Mouse (Mus musculus): ENCODE results near the gene Tbc1d7. TPM values are rescaled to one million over a fixed set of nuclear protein-coding genes. Genes with fewer than 3 reads are reported as not detected.

Tbc1d7 gene
- polyA plus RNA-seq, 1 experiment = 0.29 TPM

DNA sequence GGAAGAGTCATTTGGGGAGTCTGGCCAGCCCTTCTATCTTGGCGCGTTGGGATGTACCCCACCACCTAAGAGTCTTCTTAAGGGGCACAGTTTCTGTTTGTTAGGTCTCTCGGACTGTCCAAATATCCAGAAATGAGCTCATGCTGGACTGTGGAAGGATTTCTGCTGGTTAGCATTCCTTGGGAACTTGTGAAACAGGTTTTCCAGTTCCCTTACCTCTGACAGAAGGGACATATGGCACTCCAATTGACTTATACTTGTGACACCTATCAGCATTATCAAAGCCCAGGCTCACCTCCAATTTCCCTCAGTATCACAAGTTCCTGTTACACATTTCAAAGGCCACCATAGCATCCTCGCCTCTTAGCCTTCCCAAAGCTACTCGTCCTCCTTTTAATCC is 39.7 kb upstream of the Tbc1d7 start:
- TF ChIP-seq TAL1 (IDR thresholded peaks at IDR 0.05; ENCODE audit: low read length) (no peak), GATA1 (IDR thresholded peaks at IDR 0.05; ENCODE audit: low read length) (no peak)
- peaks cover 8% of the 10 kb centered on the region for H3K4me1 ChIP-seq (ENCODE audit: control insufficient read depth)

DNA sequence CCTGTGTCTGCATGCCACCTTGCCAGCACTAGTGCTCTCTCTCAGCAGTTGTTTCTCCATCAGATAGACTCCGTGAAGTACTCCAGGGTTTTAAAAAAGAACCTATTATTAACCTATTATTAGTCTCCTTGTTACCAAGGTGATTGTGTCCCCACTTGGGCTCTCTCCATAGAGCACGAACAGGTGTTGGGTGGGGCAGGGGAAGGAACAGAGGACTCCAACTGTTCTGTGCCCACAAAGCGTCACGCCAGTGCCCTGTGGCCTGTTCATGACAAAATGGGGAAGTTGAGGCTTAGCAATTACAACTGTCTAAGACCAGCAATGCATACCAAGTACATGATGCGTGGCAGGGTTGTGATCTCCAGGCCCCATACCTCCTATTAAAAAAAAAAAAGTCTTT is 38.3 kb upstream of the Tbc1d7 start:
- Histone ChIP-seq H3K27me3 (ENCODE audit: control insufficient read depth) (peaks cover 18% of the 10 kb centered on the region), H3K9me3 (ENCODE audit: control insufficient read depth, low read length) (no peaks in the 10 kb centered on the region), H3K4me1 (ENCODE audit: control insufficient read depth) (peaks cover 8% of the 10 kb centered on the region), H3K4me3 (replicated peaks) (no peak overlapping the region), H3K36me3 (ENCODE audit: control insufficient read depth) (no peaks in the 10 kb centered on the region)
- TF ChIP-seq TAL1 (IDR thresholded peaks at IDR 0.05; ENCODE audit: low read length) (no peak), GATA1 (IDR thresholded peaks at IDR 0.05; ENCODE audit: low read length) (no peak)

More for the DNA sequence above, 39.7 kb upstream of the Tbc1d7 start:
- no peaks in the 10 kb centered on the region for H3K9me3 ChIP-seq (ENCODE audit: control insufficient read depth, low read length)
- no peaks in the 10 kb centered on the region for H3K36me3 ChIP-seq (ENCODE audit: control insufficient read depth)
- peaks cover 28% of the 10 kb centered on the region for H3K27me3 ChIP-seq (ENCODE audit: control insufficient read depth)
- H3K4me3 ChIP-seq (replicated peaks) = no peak overlapping the region

DNA sequence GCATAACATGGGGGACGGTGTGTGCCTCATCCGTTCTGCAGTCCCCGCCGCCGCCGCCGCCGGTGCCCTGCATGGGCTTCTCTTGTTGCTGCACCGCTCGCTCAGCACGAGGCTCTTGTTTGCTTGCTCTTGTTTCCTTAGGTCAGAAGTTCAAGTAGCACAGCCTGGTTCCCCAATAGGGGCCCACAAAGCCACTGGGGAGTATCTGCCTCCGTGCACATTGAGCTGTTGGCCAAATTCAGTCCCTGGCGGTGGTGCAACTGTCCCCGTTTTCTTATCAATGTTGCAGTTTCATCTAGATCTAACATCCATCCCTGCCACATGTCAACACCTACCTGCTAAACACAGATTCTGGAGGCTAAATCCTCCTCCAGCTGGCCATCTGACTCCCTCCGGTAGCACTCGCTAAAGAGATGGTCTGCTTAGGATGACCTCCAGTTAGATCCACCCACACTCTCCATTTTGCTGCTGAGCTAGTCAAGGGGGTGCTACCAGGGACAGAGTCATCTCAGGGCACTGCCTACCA is 37.7 kb upstream of the Tbc1d7 start:
- H3K4me3 ChIP-seq (replicated peaks) = no peak overlapping the region
- TF ChIP-seq GATA1 (IDR thresholded peaks at IDR 0.05; ENCODE audit: low read length) (no peak), TAL1 (IDR thresholded peaks at IDR 0.05; ENCODE audit: low read length) (no peak)
- H3K36me3 ChIP-seq (ENCODE audit: control insufficient read depth) = no peaks in the 10 kb centered on the region
- no peaks in the 10 kb centered on the region for H3K9me3 ChIP-seq (ENCODE audit: control insufficient read depth, low read length)
- H3K27me3 ChIP-seq (ENCODE audit: control insufficient read depth) = peaks cover 13% of the 10 kb centered on the region
- peaks cover 8% of the 10 kb centered on the region for H3K4me1 ChIP-seq (ENCODE audit: control insufficient read depth)

DNA sequence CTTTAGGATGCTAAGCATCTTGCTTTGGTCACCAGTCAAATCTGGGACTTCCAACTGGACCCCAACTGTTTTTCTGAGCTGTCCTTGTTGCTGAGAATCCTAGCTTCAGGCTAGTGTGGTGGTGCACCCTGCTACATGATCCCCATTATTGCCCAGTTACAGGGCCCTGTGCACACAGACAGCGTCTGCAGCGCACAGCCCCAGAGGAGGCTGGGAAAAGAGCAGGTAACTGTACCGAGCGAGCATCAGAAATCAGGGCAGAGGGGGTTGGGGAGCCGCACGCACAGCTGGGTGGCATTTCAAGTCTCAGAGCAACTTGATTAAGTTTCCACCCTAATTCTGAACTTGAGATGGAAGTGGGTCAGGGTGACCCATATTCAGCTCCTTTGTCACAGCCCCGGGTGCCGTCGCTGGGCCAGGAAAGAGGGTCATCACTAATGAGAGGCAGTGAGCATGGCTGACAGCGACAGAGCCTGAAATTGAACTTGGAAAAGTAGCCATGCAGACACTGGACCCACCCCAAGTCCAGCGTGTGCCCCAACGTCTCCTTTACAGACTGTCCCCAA is 34.9 kb upstream of the Tbc1d7 start:
- Histone ChIP-seq H3K9me3 (ENCODE audit: control insufficient read depth, low read length) (no peaks in the 10 kb centered on the region), H3K36me3 (ENCODE audit: control insufficient read depth) (no peaks in the 10 kb centered on the region)
- TF ChIP-seq TAL1 (IDR thresholded peaks at IDR 0.05; ENCODE audit: low read length) (no peak), GATA1 (IDR thresholded peaks at IDR 0.05; ENCODE audit: low read length) (no peak)

GRCm38 (mm10) chr13:43203641-43204040 is 32.3 kb upstream of the Tbc1d7 start:
- no peaks in the 10 kb centered on the region for H3K9me3 ChIP-seq (ENCODE audit: control insufficient read depth, low read length)
- no peaks in the 10 kb centered on the region for H3K36me3 ChIP-seq (ENCODE audit: control insufficient read depth)
- H3K27me3 ChIP-seq (ENCODE audit: control insufficient read depth) = peaks cover 4% of the 10 kb centered on the region; the same call in 1 of the 2 replicates
- H3K4me3 ChIP-seq (replicated peaks) = no peak overlapping the region
- no peak for TF ChIP-seq GATA1 (IDR thresholded peaks at IDR 0.05; ENCODE audit: low read length)
- no peak for TF ChIP-seq TAL1 (IDR thresholded peaks at IDR 0.05; ENCODE audit: low read length)
- H3K4me1 ChIP-seq (ENCODE audit: control insufficient read depth) = peaks cover 3% of the 10 kb centered on the region; the same call in 1 of the 2 replicates

More for the DNA sequence above, 34.9 kb upstream of the Tbc1d7 start:
- peaks cover 13% of the 10 kb centered on the region for H3K27me3 ChIP-seq (ENCODE audit: control insufficient read depth)
- peaks cover 8% of the 10 kb centered on the region for H3K4me1 ChIP-seq (ENCODE audit: control insufficient read depth)
- no peak overlapping the region for H3K4me3 ChIP-seq (replicated peaks)

GRCm38 (mm10) chr13:43203234-43203633 is 31.9 kb upstream of the Tbc1d7 start:
- Histone ChIP-seq H3K36me3 (ENCODE audit: control insufficient read depth) (no peaks in the 10 kb centered on the region), H3K4me3 (replicated peaks) (no peak overlapping the region), H3K27me3 (ENCODE audit: control insufficient read depth) (peaks cover 4% of the 10 kb centered on the region; the same call in 1 of the 2 replicates), H3K4me1 (ENCODE audit: control insufficient read depth) (peaks cover 2% of the 10 kb centered on the region; the same call in 1 of the 2 replicates), H3K9me3 (ENCODE audit: control insufficient read depth, low read length) (no peaks in the 10 kb centered on the region)
- TF ChIP-seq GATA1 (IDR thresholded peaks at IDR 0.05; ENCODE audit: low read length) (no peak), TAL1 (IDR thresholded peaks at IDR 0.05; ENCODE audit: low read length) (no peak)

DNA sequence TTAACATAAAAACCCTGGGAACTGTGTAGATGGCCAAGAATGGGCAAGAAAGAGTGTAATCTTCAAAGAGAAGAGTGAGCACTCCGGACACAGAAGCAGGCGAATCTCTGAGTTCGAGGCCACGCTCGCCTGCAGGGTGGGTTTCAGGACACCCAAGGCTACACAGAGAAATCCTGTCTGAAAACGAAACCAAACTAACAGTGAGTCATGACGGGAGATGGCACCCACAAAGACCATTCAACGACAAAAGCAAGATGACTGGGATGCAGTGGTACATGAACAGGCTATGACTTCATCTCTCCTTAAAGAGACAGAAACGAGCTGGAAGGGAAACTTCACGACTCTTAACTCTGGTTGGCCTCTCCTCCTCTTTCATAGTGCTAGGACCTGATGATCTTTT is 31.1 kb upstream of the Tbc1d7 start:
- Histone ChIP-seq H3K36me3 (ENCODE audit: control insufficient read depth) (no peaks in the 10 kb centered on the region), H3K4me1 (ENCODE audit: control insufficient read depth) (peaks cover 2% of the 10 kb centered on the region; the same call in 1 of the 2 replicates), H3K27me3 (ENCODE audit: control insufficient read depth) (peaks cover 4% of the 10 kb centered on the region; the same call in 1 of the 2 replicates), H3K9me3 (ENCODE audit: control insufficient read depth, low read length) (no peaks in the 10 kb centered on the region), H3K4me3 (replicated peaks) (no peak overlapping the region)
- TF ChIP-seq GATA1 (IDR thresholded peaks at IDR 0.05; ENCODE audit: low read length) = no peak
- TF ChIP-seq TAL1 (IDR thresholded peaks at IDR 0.05; ENCODE audit: low read length) = no peak

DNA sequence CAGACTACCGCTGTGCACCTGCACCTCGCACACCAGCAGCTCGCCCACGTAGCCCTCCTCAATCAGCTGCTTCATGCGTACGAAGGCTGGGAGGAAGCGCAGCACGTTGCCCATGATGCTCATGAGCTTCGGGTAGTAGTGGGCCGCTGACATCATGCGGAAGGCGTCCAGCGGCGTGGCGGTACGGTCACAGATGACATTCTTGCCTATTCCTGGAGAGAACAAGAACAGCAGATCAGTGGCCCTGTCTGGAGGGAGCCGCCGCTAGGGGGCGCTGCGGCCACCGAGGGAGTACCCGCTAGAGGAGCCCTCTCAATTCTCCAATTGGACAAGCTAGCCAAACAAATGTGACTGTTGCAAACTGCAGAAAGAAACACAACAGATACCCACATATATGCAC is 29.7 kb upstream of the Tbc1d7 start:
- H3K27me3 ChIP-seq (ENCODE audit: control insufficient read depth) = peaks cover 17% of the 10 kb centered on the region
- H3K9me3 ChIP-seq (ENCODE audit: control insufficient read depth, low read length) = no peaks in the 10 kb centered on the region
- no peaks in the 10 kb centered on the region for H3K36me3 ChIP-seq (ENCODE audit: control insufficient read depth)
- no peak overlapping the region for H3K4me3 ChIP-seq (replicated peaks)
- peaks cover 2% of the 10 kb centered on the region; the same call in 1 of the 2 replicates for H3K4me1 ChIP-seq (ENCODE audit: control insufficient read depth)
- TF ChIP-seq TAL1 (IDR thresholded peaks at IDR 0.05; ENCODE audit: low read length) (no peak), GATA1 (IDR thresholded peaks at IDR 0.05; ENCODE audit: low read length) (no peak)

GRCm38 (mm10) chr13:43200473-43200872 is 29.2 kb upstream of the Tbc1d7 start:
- Histone ChIP-seq H3K36me3 (ENCODE audit: control insufficient read depth) (no peaks in the 10 kb centered on the region), H3K4me3 (replicated peaks) (no peak overlapping the region), H3K4me1 (ENCODE audit: control insufficient read depth) (peaks cover 2% of the 10 kb centered on the region; the same call in 1 of the 2 replicates), H3K27me3 (ENCODE audit: control insufficient read depth) (peaks cover 21% of the 10 kb centered on the region), H3K9me3 (ENCODE audit: control insufficient read depth, low read length) (no peaks in the 10 kb centered on the region)
- TF ChIP-seq GATA1 (IDR thresholded peaks at IDR 0.05; ENCODE audit: low read length) = no peak
